Mouse (Mus musculus) right cerebral cortex, adult 2 months (tissue): ENCODE measurements around the gene Morn2.

Source experiments
- DNase-seq, 2 experiments: peaks; one replicate each; pipeline ENCODE4 v3.0.0; 2021 to 2022; ENCODE audit warnings: low spot score in 2 of 2

The Morn2 gene

GRCm38 (mm10) chr17:80323658-80324057, 33.7 kb downstream of the Morn2 start:
- DNase-seq = no peak

GRCm38 (mm10) chr17:80324521-80324920, 34.5 kb downstream of the Morn2 start:
- no peak for DNase-seq

GRCm38 (mm10) chr17:80325456-80325855, 35.5 kb downstream of the Morn2 start:
- DNase-seq = no peak

GRCm38 (mm10) chr17:80326431-80326830, 36.4 kb downstream of the Morn2 start:
- DNase-seq = no peak

GRCm38 (mm10) chr17:80332386-80332785, 42.4 kb downstream of the Morn2 start:
- DNase-seq = peak in 1 of 2 experiments; percentile 17

- no peak for DNase-seq
Measured at GRCm38 (mm10) chr17:80345277-80345676, 55.3 kb downstream of the Morn2 start.

GRCm38 (mm10) chr17:80346591-80347125, 56.7 kb downstream of the Morn2 start:
- DNase-seq = no peak
